Mouse (Mus musculus) bone marrow, adult 2 months (tissue): ENCODE measurements around the gene Lrba. TPM values are rescaled to one million over a fixed set of nuclear protein-coding genes. Genes with fewer than 3 reads are reported as not detected.

Experiments
- H3K27ac ChIP-seq: fragments of 200-500 bp; 2 replicates; pipeline ENCODE4 v1.5.1; 2012; ENCODE audit warnings: low read depth, mild to moderate bottlenecking, control low read depth, inconsistent platforms, low read length; ENCODE audit not compliant: control insufficient read depth, poor library complexity, insufficient read depth
- H3K4me1 ChIP-seq: fragments of 200-500 bp; 2 replicates; pipeline ENCODE4 v1.6.1; 2011; ENCODE audit warnings: low read length; ENCODE audit not compliant: control insufficient read depth, insufficient read depth
- H3K4me3 ChIP-seq: fragments of 200-500 bp; replicated peaks from 2 replicates; pipeline ENCODE3; 2011; ENCODE audit warnings: mild to moderate bottlenecking, low read depth, low read length, control low read depth; ENCODE audit not compliant: control insufficient read depth
- CTCF ChIP-seq: fragments of 200-500 bp; IDR thresholded peaks from 2 replicates; pipeline ENCODE4 v1.5.1; 2011; ENCODE audit warnings: low read length, control low read depth; ENCODE audit not compliant: control insufficient read depth, insufficient read depth
- POLR2A ChIP-seq: fragments of 200-500 bp; IDR thresholded peaks from 2 replicates; pipeline ENCODE4 v1.6.1; 2011; ENCODE audit warnings: low read depth, mild to moderate bottlenecking, control low read depth, low read length, borderline replicate concordance; ENCODE audit not compliant: control insufficient read depth
- WGBS: fragments of 180-500 bp; shearing (Covaris S2); methylation state at CpG from one replicate; pipeline ENCODE4 v1.1.7; 2018; 5-methylcytosine and 5-hydroxymethylcytosine counted together
- polyA plus RNA-seq: library from polyadenylated mRNA; stranded (reverse); fragments of >200 nt; gene quantifications from 2 replicates; pipeline ENCODE4 v1.2.4, GENCODE M21; 2011; ENCODE audit warnings: low replicate concordance; ENCODE audit not compliant: missing spikeins, insufficient read depth, insufficient read length

Lrba gene
- polyA plus RNA-seq, 1 experiment: 12.3 TPM

DNA sequence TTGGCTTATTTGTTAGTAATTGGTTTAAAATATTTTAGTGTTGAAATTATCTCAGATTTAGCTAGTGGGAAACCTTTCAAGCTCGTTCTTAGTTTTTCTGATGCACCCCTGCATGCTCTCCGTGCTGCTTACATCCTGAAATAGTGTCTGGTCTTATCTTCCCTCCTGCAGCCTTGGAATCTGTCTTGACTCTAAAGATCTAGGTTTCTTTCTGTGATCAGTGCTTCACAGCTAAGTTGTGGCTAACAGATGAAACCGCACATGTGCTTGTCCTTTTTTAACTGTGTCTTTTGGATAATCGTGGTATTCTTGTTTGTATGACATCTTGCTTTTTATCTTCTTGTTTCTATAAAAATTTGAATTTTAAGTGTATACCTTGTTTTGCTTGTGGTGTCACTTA is 342.8 kb downstream of the Lrba start:
- no peak overlapping the region for H3K4me3 ChIP-seq
- no peak overlapping the region for H3K27ac ChIP-seq
- WGBS: 64% methylated on average over 4 of the region's 4 CpGs
- no peaks in the 10 kb centered on the region for H3K4me1 ChIP-seq
- TF ChIP-seq CTCF (no peak), POLR2A (no peak)

GRCm38 (mm10) chr3:86571518-86571917 is 347.0 kb downstream of the Lrba start:
- Histone ChIP-seq H3K27ac (no peak overlapping the region), H3K4me3 (no peak overlapping the region), H3K4me1 (no peaks in the 10 kb centered on the region)
- 76% methylated on average over 4 of the region's 4 CpGs for WGBS
- no peak for TF ChIP-seq POLR2A
- no peak for TF ChIP-seq CTCF

- TF ChIP-seq CTCF: no peak
- no peak for TF ChIP-seq POLR2A
Observed at GRCm38 (mm10) chr3:86572519-86573244, 348.2 kb downstream of the Lrba start.

DNA sequence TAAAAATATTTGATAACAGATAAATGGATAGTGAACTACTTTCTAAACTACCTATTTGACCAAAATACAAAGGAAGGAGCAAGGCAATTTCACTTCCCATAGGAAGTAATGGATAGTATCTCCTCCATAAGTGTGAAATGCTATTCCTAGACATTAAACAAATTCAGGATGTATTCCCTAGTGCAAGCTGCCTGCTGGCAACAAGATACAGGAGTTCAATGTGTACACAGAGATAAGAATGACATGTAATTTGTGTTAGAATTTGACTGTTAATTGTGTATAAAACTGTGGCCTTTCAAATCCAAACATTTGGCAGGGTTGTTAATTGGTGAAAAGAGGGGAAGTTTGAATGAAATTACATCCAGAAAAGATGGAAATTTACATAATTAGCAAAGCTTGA is 350.8 kb downstream of the Lrba start:
- Histone ChIP-seq H3K4me1 (no peaks in the 10 kb centered on the region), H3K27ac (no peak overlapping the region), H3K4me3 (no peak overlapping the region)
- no peak for TF ChIP-seq CTCF
- no peak for TF ChIP-seq POLR2A

More at GRCm38 (mm10) chr3:86572519-86573244, 348.2 kb downstream of the Lrba start:
- Histone ChIP-seq H3K4me1 (no peaks in the 10 kb centered on the region), H3K4me3 (no peak overlapping the region), H3K27ac (no peak overlapping the region)
- 87% methylated on average over 3 of the region's 3 CpGs for WGBS

GRCm38 (mm10) chr3:86602284-86602683 is 377.8 kb downstream of the Lrba start:
- WGBS: 90% methylated on average over 3 of the region's 3 CpGs
- Histone ChIP-seq H3K4me3 (no peak overlapping the region), H3K27ac (no peak overlapping the region), H3K4me1 (no peaks in the 10 kb centered on the region)
- TF ChIP-seq CTCF (no peak), POLR2A (no peak)

DNA sequence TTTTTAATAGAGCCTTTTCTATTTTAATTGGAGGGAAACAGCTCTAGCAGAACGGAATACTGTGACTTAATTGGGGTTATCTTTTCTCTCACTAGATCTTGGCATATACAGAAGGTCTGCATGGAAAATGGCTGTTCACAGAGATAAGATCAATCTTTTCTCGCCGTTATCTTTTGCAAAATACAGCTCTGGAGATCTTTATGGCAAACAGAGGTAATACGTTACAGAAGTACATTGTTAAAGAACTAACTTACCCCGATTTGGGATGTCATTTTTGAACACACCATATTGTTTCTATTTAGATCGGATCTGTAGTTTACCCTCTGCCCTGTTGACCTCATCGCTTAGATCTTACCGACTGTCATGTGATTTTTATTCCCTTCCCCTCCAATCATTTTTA is 381.3 kb downstream of the Lrba start:
- Histone ChIP-seq H3K27ac (no peak overlapping the region), H3K4me3 (no peak overlapping the region), H3K4me1 (no peaks in the 10 kb centered on the region)
- 86% methylated on average over 8 of the region's 8 CpGs for WGBS
- TF ChIP-seq CTCF (no peak), POLR2A (no peak)

GRCm38 (mm10) chr3:86627008-86627743 is 402.7 kb downstream of the Lrba start:
- Histone ChIP-seq H3K4me3 (no peak overlapping the region), H3K27ac (no peak overlapping the region), H3K4me1 (no peaks in the 10 kb centered on the region; the same call in 1 of the 2 replicates)
- 39% methylated on average over 4 of the region's 4 CpGs for WGBS
- TF ChIP-seq CTCF (no peak), POLR2A (no peak)

DNA sequence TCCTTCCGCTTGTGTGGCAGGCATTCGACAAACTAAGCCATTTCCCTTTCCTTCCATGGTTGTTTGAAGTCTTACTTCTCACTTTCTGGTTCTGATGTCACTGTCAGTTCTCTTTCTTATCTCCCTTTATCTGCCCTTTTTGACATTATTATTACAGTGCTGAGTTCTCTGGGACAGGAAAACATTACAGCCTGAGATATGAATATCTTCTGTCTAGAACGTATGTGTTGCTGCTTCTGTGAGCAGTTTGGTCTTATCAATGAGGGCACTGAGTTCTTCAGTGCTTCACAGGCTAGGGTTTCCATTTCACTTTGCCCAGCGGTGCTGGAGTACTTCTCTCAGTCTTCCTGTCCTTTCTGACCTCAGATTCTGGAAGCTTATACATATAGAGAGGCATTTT is 404.9 kb downstream of the Lrba start:
- WGBS: 60% methylated on average over 4 of the region's 4 CpGs
- Histone ChIP-seq H3K4me3 (no peak overlapping the region), H3K4me1 (no peaks in the 10 kb centered on the region; the same call in 1 of the 2 replicates), H3K27ac (no peak overlapping the region)
- TF ChIP-seq POLR2A (no peak), CTCF (no peak)

GRCm38 (mm10) chr3:86635464-86635863 is 411.0 kb downstream of the Lrba start:
- 51% methylated on average over 5 of the region's 5 CpGs for WGBS
- no peak for TF ChIP-seq CTCF
- no peak for TF ChIP-seq POLR2A
- H3K27ac ChIP-seq: no peak overlapping the region
- H3K4me1 ChIP-seq: no peaks in the 10 kb centered on the region; the same call in 1 of the 2 replicates
- H3K4me3 ChIP-seq: no peak overlapping the region
